Mouse (Mus musculus) cortical plate, adult 2 months (tissue): ENCODE data around the gene Zswim8. TPM values are rescaled to one million over a fixed set of nuclear protein-coding genes. Genes with fewer than 3 reads are reported as not detected.
A peak's percentile ranks its signal among the peaks of the same experiment; 100 is the strongest.

ENCODE experiments used
- H3K27ac ChIP-seq: fragments of 200-500 bp; 2 replicates; pipeline ENCODE4 v1.5.1; 2012; ENCODE audit warnings: low read length, control low read depth, inconsistent platforms; ENCODE audit not compliant: insufficient read depth
- H3K4me1 ChIP-seq: fragments of 200-500 bp; 2 replicates; pipeline ENCODE4 v1.6.1; 2011; ENCODE audit warnings: low read length; ENCODE audit not compliant: control insufficient read depth, insufficient read depth
- H3K4me3 ChIP-seq: fragments of 200-500 bp; 2 replicates; pipeline ENCODE4 v1.5.1; 2011; ENCODE audit warnings: mild to moderate bottlenecking, low read length, control low read depth; ENCODE audit not compliant: insufficient read depth
- CTCF ChIP-seq: fragments of 200-500 bp; IDR thresholded peaks from 2 replicates; pipeline ENCODE4 v1.5.1; 2011; ENCODE audit warnings: mild to moderate bottlenecking, control low read depth, low read length; ENCODE audit not compliant: insufficient read depth; ENCODE audit errors: extremely low read depth
- POLR2A ChIP-seq: fragments of 200-500 bp; IDR thresholded peaks from 2 replicates; pipeline ENCODE4 v1.6.1; 2011; ENCODE audit warnings: mild to moderate bottlenecking, low read length, control low read depth; ENCODE audit not compliant: insufficient read depth; ENCODE audit errors: extremely low read depth
- polyA plus RNA-seq: library from polyadenylated mRNA; depleted of rRNA; stranded (reverse); fragments of >200 nt; gene quantifications from 2 replicates; pipeline ENCODE4 v1.2.3, GENCODE M21; 2012

Gene Zswim8
- polyA plus RNA-seq, 1 experiment, result 174 TPM

GRCm38 (mm10) chr14:20667469-20667868, 39.9 kb upstream of the Zswim8 start:
- no peak for TF ChIP-seq CTCF
- no peaks in the 10 kb centered on the region for H3K4me1 ChIP-seq
- H3K4me3 ChIP-seq, result no peak overlapping the region
- no peak overlapping the region for H3K27ac ChIP-seq

DNA sequence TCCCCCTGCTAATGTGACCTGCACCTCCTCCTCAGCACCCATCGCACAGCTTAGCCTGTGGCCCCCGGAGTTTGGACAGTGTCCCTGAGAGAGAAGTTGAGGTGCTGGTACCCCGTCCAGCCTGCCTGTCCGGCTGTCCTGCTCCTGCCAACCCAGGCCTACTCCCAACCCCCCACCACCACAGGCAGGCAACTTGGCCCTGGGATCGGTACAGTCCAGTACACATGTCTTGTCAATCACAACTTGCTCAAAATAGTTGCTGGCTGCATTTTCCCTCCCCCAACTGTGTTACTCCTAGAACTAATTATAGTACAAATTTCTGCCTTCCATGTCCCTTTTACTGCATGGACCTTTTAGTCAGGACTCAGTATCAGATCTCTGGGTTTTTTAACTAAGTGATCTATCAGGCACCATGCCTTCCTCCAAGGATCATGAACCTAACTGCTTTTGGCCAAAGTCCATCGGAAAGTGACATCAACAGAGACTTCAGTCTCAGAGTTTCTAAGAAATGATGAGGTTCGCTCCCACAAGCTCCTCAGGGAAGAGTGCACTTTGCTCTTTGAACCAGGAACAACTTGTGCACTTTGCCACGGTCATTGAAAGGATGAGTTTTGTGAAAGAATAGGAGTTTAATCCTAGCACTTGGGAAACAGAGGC, 39.1 kb upstream of the Zswim8 start, which contains the start of gene Synpo2l:
Gene Synpo2l (minus strand): TSS at position 201 of the 657 bp plus-strand sequence.
- Histone ChIP-seq H3K4me1 (no peaks in the 10 kb centered on the region), H3K27ac (no peak within 1 kb of the TSS), H3K4me3 (no peak within 1 kb of the TSS)
- no peak for TF ChIP-seq POLR2A
- no peak for TF ChIP-seq CTCF

GRCm38 (mm10) chr14:20672990-20673389, 34.4 kb upstream of the Zswim8 start:
- Histone ChIP-seq H3K4me1 (no peaks in the 10 kb centered on the region), H3K27ac (no peak overlapping the region), H3K4me3 (no peak overlapping the region)
- no peak for TF ChIP-seq POLR2A
- TF ChIP-seq CTCF, result 0 out of 2 replicates have a peak, but pooled peaks have one; percentile 9

DNA sequence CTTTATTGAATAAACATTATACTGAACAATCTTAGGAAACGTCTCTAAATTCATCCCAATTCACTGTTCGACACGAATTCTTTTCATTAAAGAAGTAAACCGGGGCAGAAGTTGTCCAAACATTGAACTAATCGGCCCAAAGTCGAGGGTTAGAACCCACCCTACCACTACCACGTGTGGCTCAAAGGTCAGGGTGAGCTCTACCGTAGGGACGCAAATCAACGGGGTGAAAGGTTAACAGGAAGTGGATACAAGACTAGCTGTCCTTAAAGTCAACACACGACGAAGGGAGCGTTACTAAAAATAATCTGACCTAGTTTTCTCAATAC, 33.7 kb upstream of the Zswim8 start:
- Histone ChIP-seq H3K4me3 (peak overlapping the region; percentile 62), H3K4me1 (no peaks in the 10 kb centered on the region), H3K27ac (no peak overlapping the region)
- TF ChIP-seq POLR2A, result no peak
- no peak for TF ChIP-seq CTCF

GRCm38 (mm10) chr14:20674064-20674833, 33.1 kb upstream of the Zswim8 start, which contains the start of gene Sec24c:
Sec24c (plus strand) TSS chr14:20674308.
- no peak for TF ChIP-seq CTCF
- peak; percentile 81; the same call in 1 of the 2 replicates for TF ChIP-seq POLR2A
- Histone ChIP-seq H3K4me3 (peak within 1 kb of the TSS; percentile 62), H3K4me1 (no peaks in the 10 kb centered on the region), H3K27ac (peak within 1 kb of the TSS; percentile 7; the same call in 1 of the 2 replicates)

GRCm38 (mm10) chr14:20677906-20678305, 29.4 kb upstream of the Zswim8 start:
- Histone ChIP-seq H3K4me3 (no peak overlapping the region), H3K27ac (no peak overlapping the region), H3K4me1 (no peaks in the 10 kb centered on the region)
- TF ChIP-seq POLR2A, result no peak
- no peak for TF ChIP-seq CTCF

- H3K4me3 ChIP-seq, result no peak overlapping the region
- no peak overlapping the region for H3K27ac ChIP-seq
- TF ChIP-seq CTCF (no peak), POLR2A (no peak)
- H3K4me1 ChIP-seq, result no peaks in the 10 kb centered on the region; the same call in 1 of the 2 replicates
These were observed 25.6 kb upstream of the Zswim8 start for GRCm38 (mm10) chr14:20681742-20682141.

GRCm38 (mm10) chr14:20682498-20682897, 24.9 kb upstream of the Zswim8 start:
- Histone ChIP-seq H3K4me3 (no peak overlapping the region), H3K4me1 (no peaks in the 10 kb centered on the region; the same call in 1 of the 2 replicates), H3K27ac (no peak overlapping the region)
- TF ChIP-seq POLR2A (no peak), CTCF (no peak)

GRCm38 (mm10) chr14:20686576-20686975, 20.8 kb upstream of the Zswim8 start:
- Histone ChIP-seq H3K4me3 (no peak overlapping the region), H3K27ac (no peak overlapping the region), H3K4me1 (no peaks in the 10 kb centered on the region; the same call in 1 of the 2 replicates)
- TF ChIP-seq CTCF (no peak), POLR2A (no peak)

GRCm38 (mm10) chr14:20689009-20689408, 18.3 kb upstream of the Zswim8 start:
- Histone ChIP-seq H3K4me1 (no peaks in the 10 kb centered on the region; the same call in 1 of the 2 replicates), H3K27ac (no peak overlapping the region), H3K4me3 (no peak overlapping the region)
- TF ChIP-seq POLR2A (no peak), CTCF (no peak)
